Mouse (Mus musculus): ENCODE data around the gene Stradb.

DNA sequence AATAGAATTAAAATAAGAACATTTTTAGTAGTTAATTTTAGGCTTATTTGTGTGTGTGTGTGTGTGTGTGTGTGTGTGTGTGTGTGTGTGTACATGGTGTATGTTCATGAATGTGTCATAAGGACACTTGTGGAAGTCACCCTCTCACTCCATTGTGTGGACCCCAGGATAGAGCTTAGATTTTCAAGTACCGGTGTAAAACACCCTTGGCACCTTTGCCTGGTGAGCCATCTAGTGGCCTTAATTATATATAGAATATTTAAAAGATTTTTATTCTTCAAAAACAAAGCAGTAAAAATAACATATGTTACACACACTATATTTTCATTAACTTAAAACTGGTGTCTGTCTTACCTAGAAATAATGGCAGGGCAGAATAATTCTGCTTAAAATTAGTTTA is 20.4 kb downstream of the Stradb start:
- TF ChIP-seq POLR2A (IDR thresholded peaks at IDR 0.05; ENCODE audit: low read depth, low read length) (no peak), CTCF (conservative IDR thresholded peaks at IDR 0.05; ENCODE audit: insufficient read depth, insufficient read length, low read depth, low read length) (0 out of 2 replicates have a peak, but pooled peaks have one; percentile 2)
